Mouse (Mus musculus): ENCODE results near the gene Med12l. TPM values are rescaled to one million over a fixed set of nuclear protein-coding genes. Genes with fewer than 3 reads are reported as not detected.

Med12l gene
- total RNA-seq, 1 experiment from 2014 or later: 14.4 TPM

- no peak for DNase-seq
Measured at GRCm38 (mm10) chr3:59316077-59316476, 310.5 kb downstream of the Med12l start.

- DNase-seq: peak; percentile 68
Measured at GRCm38 (mm10) chr3:59321278-59321876, 315.8 kb downstream of the Med12l start.

GRCm38 (mm10) chr3:59328526-59328925 lies 322.9 kb downstream of the Med12l start:
- no peak for DNase-seq

GRCm38 (mm10) chr3:59341647-59342427 lies 336.2 kb downstream of the Med12l start:
- DNase-seq: no peak

GRCm38 (mm10) chr3:59343026-59343425 lies 337.4 kb downstream of the Med12l start:
- DNase-seq: peak; percentile 21

GRCm38 (mm10) chr3:59344065-59344905 lies 338.7 kb downstream of the Med12l start, which contains the start of gene Igsf10:
Gene Igsf10 (minus strand): TSS chr3:59344394.
- peak; percentile 48 for DNase-seq

- no peak for DNase-seq
Measured at GRCm38 (mm10) chr3:59351768-59352167, 346.1 kb downstream of the Med12l start.

GRCm38 (mm10) chr3:59354156-59354555 lies 348.5 kb downstream of the Med12l start:
- DNase-seq: peak; percentile 60

- DNase-seq: no peak
Measured at GRCm38 (mm10) chr3:59360102-59360501, 354.5 kb downstream of the Med12l start.

GRCm38 (mm10) chr3:59361895-59362294 lies 356.3 kb downstream of the Med12l start:
- DNase-seq: no peak

Other genes starting within 250 kb of the Med12l start
- gene Mindy4b-ps, start 183.5 kb upstream of the Med12l start, total RNA-seq (2021): not detected in 2 replicates
- not detected in 2 replicates for gene Clrn1, start 120.5 kb upstream of the Med12l start, total RNA-seq (2021)
- 0.59 and 2.6 TPM in 2 replicates for gene Gpr171, start 96.0 kb downstream of the Med12l start, total RNA-seq (2021)
- gene P2ry14, start 147.8 kb downstream of the Med12l start, total RNA-seq (2021): 11.7 and 17.6 TPM in 2 replicates
- gene Gpr87, start 189.3 kb downstream of the Med12l start, total RNA-seq (2021): not detected in 2 replicates
- gene P2ry13, start 205.1 kb downstream of the Med12l start, total RNA-seq (2021): 0.82 and 3.3 TPM in 2 replicates

Measured in adrenal gland, postnatal 14 days (tissue).